Mouse (Mus musculus) limb, embryonic 14.5 days (tissue): Measurements from ENCODE around the gene Strbp. TPM values are rescaled to one million over a fixed set of nuclear protein-coding genes. Genes with fewer than 3 reads are reported as not detected.

Experiments
- ATAC-seq: fragments of 200-750 bp; cut with Nextera tagmentation; 2 replicates; pipeline ENCODE4 v1.8.0; 2017; ENCODE audit warnings: low read depth, moderate number of reproducible peaks, moderate TSS enrichment; ENCODE audit not compliant: low FRiP score
- DNase-seq: peaks from one replicate; pipeline ENCODE4 v3.0.0-alpha.2; 2015; ENCODE audit warnings: low spot score
- H3K27ac ChIP-seq: fragments of 300-500 bp; sonication (generic); replicated peaks from 2 replicates; pipeline ENCODE4 v1.5.1; 2014; ENCODE audit warnings: low read depth, mild to moderate bottlenecking, low read length, moderate library complexity, mixed read lengths
- H3K27me3 ChIP-seq: fragments of 300-500 bp; sonication (generic); 2 replicates; pipeline ENCODE4 v1.6.1; 2014; ENCODE audit warnings: low read length, mixed read lengths; ENCODE audit not compliant: control insufficient read depth, insufficient read depth
- H3K36me3 ChIP-seq: fragments of 300-500 bp; sonication (generic); 2 replicates; pipeline ENCODE4 v1.6.1; 2014; ENCODE audit warnings: mild to moderate bottlenecking, low read length, moderate library complexity, mixed read lengths; ENCODE audit not compliant: control insufficient read depth, insufficient read depth
- H3K4me1 ChIP-seq: fragments of 300-500 bp; sonication (generic); 2 replicates; pipeline ENCODE4 v1.6.1; 2014; ENCODE audit warnings: antibody characterized with exemption, low read length, mixed read lengths; ENCODE audit not compliant: control insufficient read depth, insufficient read depth
- H3K4me2 ChIP-seq: fragments of 300-500 bp; sonication (generic); replicated peaks from 2 replicates; pipeline ENCODE4 v1.6.1; 2014; ENCODE audit warnings: low read depth, mild to moderate bottlenecking, low read length, moderate library complexity; ENCODE audit not compliant: severe bottlenecking
- H3K4me3 ChIP-seq: fragments of 300-500 bp; sonication (generic); replicated peaks from 2 replicates; pipeline ENCODE4 v1.5.1; 2014; ENCODE audit warnings: low read length
- H3K9ac ChIP-seq: fragments of 300-500 bp; sonication (generic); 2 replicates; pipeline ENCODE4 v1.6.1; 2014; ENCODE audit warnings: mild to moderate bottlenecking, low read depth, low read length, moderate library complexity; ENCODE audit not compliant: severe bottlenecking
- H3K9me3 ChIP-seq: fragments of 300-500 bp; sonication (generic); 2 replicates; pipeline ENCODE4 v1.6.1; 2016; ENCODE audit warnings: low read length; ENCODE audit not compliant: control insufficient read depth
- POLR2A ChIP-seq: fragments of 200-500 bp; IDR thresholded peaks from 2 replicates; pipeline ENCODE4 v1.8.0; 2012; ENCODE audit warnings: inconsistent platforms, mild to moderate bottlenecking, moderate library complexity, borderline replicate concordance; ENCODE audit not compliant: insufficient read depth, insufficient read length; ENCODE audit errors: extremely low read depth
- WGBS: fragments of 180-500 bp; shearing (Covaris S2); extraction: QIAGEN DNeasy Blood & Tissue Kit; methylation state at CpG from one replicate; pipeline ENCODE4 v1.1.7; 2014; 5-methylcytosine and 5-hydroxymethylcytosine counted together
- polyA plus RNA-seq, 2 experiments: library from polyadenylated mRNA; depleted of rRNA in 1 of 2; stranded (reverse) in 1 of 2; unstranded in 1 of 2; fragments of >200 nt; fragmentation: Nextera tagmentation in 1 of 2; extraction: Ambion mirVana in 1 of 2; gene quantifications; 2 replicates each; pipeline versions ENCODE4 v1.2.1 to v1.2.3; 2012 to 2014

Gene Strbp
- polyA plus RNA-seq (2012; rRNA removed) (16.7 and 23.5 TPM in 2 replicates), polyA plus RNA-seq (2014; fragmentation: Nextera tagmentation; extraction: Ambion mirVana) (33.2 and 35.0 TPM in 2 replicates)

GRCm38 (mm10) chr2:37703230-37703954 is at the start of gene Strbp:
Strbp (minus strand) TSS chr2:37703859.
- TF ChIP-seq POLR2A: 0 out of 2 replicates have a peak, but pooled peaks have one; percentile 28
- ATAC-seq: peak; percentile 93
- peak; percentile 93 for DNase-seq
- peak within 1 kb of the TSS; percentile 92 for H3K27ac ChIP-seq
- H3K4me3 ChIP-seq: peak within 1 kb of the TSS; percentile 92
- WGBS: 2% methylated on average over 44 of the region's 98 CpGs
- H3K9me3 ChIP-seq: no peaks in the 10 kb centered on the region
- H3K27me3 ChIP-seq: no peaks in the 10 kb centered on the region
- H3K9ac ChIP-seq: peak within 1 kb of the TSS; percentile 88
- no peaks in the 10 kb centered on the region for H3K36me3 ChIP-seq
- peak within 1 kb of the TSS; percentile 72 for H3K4me2 ChIP-seq
- peaks cover 9% of the 10 kb centered on the region for H3K4me1 ChIP-seq

GRCm38 (mm10) chr2:37751114-37751513 is 47.5 kb upstream of the Strbp start:
- Histone ChIP-seq H3K36me3 (no peaks in the 10 kb centered on the region), H3K4me3 (no peak overlapping the region), H3K27me3 (no peaks in the 10 kb centered on the region), H3K27ac (no peak overlapping the region), H3K9me3 (no peaks in the 10 kb centered on the region), H3K4me1 (peaks cover 34% of the 10 kb centered on the region), H3K4me2 (no peak overlapping the region), H3K9ac (no peak overlapping the region)
- 94% methylated on average over 1 of the region's 1 CpGs for WGBS
- no peak for ATAC-seq
- DNase-seq: no peak
- TF ChIP-seq POLR2A: no peak

GRCm38 (mm10) chr2:37749323-37749722 is 45.7 kb upstream of the Strbp start:
- DNase-seq: no peak
- ATAC-seq: no peak
- no peak overlapping the region for H3K4me2 ChIP-seq
- no peak overlapping the region for H3K4me3 ChIP-seq
- peaks cover 34% of the 10 kb centered on the region for H3K4me1 ChIP-seq
- 28% methylated on average over 6 of the region's 6 CpGs for WGBS
- H3K27ac ChIP-seq: peak overlapping the region; percentile 86
- TF ChIP-seq POLR2A: no peak
- H3K36me3 ChIP-seq: no peaks in the 10 kb centered on the region
- H3K9ac ChIP-seq: peak overlapping the region; percentile 2; the same call in 1 of the 2 replicates
- no peaks in the 10 kb centered on the region for H3K9me3 ChIP-seq
- H3K27me3 ChIP-seq: no peaks in the 10 kb centered on the region

DNA sequence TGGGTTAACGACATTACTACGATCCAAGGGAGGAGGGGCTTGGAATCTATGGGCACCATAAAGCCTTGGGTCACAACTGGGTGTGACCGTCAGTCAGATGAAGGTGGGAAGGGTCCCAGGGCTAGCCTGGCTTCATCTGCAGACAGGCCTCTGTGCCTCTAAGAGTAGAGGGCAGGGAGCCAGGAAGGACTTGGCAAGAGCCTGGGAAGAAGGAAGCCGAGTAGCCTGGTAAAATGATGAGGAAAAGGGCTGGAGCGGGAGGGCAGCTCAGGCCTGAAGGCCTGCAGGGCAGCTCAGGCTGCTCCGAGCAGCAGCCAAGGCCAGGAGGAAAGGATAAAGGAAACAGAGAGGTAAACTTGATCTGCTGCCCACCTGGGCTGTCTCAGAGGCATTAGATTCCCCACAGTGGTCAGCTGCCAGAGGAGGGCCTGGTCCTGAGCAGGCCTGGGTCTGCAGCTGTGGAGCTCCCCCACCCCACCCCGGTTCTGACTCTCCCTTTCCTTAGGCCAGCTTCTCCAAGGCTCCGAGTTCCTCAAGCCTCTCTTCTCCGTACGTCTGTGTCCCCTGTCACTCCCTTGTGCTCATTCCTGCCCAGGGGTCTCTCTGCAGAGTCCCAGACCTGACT is 44.9 kb upstream of the Strbp start:
- no peaks in the 10 kb centered on the region for H3K27me3 ChIP-seq
- peak overlapping the region; percentile 2; the same call in 1 of the 2 replicates for H3K9ac ChIP-seq
- ATAC-seq (peak; percentile 69), DNase-seq (peak; percentile 67)
- WGBS: 24% methylated on average over 10 of the region's 10 CpGs
- no peak overlapping the region for H3K4me2 ChIP-seq
- H3K9me3 ChIP-seq: no peaks in the 10 kb centered on the region
- no peaks in the 10 kb centered on the region for H3K36me3 ChIP-seq
- H3K4me1 ChIP-seq: peaks cover 34% of the 10 kb centered on the region
- no peak for TF ChIP-seq POLR2A
- no peak overlapping the region for H3K4me3 ChIP-seq
- H3K27ac ChIP-seq: peak overlapping the region; percentile 86

DNA sequence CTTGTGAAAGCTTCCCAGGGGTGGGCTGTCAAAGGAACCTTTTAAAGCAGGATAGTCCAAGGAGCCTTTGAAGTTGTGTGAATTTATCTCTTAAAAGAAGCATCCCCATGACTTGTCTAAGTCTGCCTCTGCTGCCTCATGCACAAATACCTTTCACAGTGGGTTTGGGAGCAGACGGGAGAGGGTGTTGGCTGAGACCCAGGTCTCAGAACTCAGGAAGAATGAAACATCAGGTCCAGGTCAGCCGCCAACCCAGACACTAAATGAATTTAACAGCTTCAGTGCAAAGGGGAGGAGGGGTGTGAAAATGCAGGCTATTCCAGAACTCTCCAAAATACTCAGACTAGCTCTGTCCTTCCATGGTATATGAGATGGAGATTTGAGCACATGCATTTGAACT is 44.2 kb upstream of the Strbp start:
- H3K4me3 ChIP-seq: no peak overlapping the region
- no peak overlapping the region for H3K9ac ChIP-seq
- WGBS: 25% methylated on average over 2 of the region's 2 CpGs
- peak; percentile 42; the same call in 1 of the 2 replicates for ATAC-seq
- peaks cover 34% of the 10 kb centered on the region for H3K4me1 ChIP-seq
- H3K27me3 ChIP-seq: no peaks in the 10 kb centered on the region
- no peak overlapping the region for H3K4me2 ChIP-seq
- H3K36me3 ChIP-seq: no peaks in the 10 kb centered on the region
- no peaks in the 10 kb centered on the region for H3K9me3 ChIP-seq
- DNase-seq: no peak
- H3K27ac ChIP-seq: peak overlapping the region; percentile 86
- no peak for TF ChIP-seq POLR2A
